Mouse (Mus musculus): Measurements from ENCODE around the gene Psmd7.
A peak's percentile ranks its signal among the peaks of the same experiment; 100 is the strongest.

Gene Psmd7

DNA sequence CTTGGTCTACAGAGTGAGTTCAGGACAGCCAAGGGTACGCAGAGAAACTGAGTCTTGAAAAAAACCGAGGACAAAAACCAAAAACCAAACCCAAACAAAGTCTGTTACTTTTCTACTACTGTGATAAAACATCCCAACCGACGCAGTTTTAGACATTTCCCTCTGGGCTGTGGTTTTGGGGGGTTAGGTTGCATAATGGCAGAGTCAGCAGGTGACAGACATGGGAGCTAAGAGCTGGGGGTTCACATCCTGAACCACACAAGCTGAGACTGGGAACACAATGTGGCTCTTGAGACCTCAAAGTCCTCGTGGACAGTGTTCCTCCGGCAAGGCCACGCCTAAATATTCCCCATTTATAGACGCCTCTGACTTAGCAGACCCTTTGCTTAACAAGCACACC is 10.1 kb downstream of the Psmd7 start:
- no peak for DNase-seq (ENCODE audit: low spot score)

DNA sequence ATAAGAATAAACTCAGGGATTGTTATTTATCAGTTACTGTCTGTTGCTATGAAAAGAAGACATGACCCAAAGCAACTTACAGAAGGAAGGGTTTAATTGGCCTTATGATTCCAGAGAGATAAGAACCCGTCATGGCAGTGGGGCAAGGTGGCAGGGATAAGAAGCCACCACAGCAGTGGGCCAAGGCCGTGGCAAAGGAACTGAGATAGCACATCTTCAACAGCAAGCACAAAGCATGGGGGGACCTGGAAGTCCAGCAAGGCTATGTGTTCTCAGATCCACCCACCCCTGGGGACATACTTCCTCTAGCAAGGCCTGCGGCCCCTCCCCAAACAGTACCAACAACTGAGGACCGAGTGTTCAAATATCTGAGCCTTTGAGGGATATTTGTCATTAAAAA is 10.6 kb downstream of the Psmd7 start:
- DNase-seq (ENCODE audit: low spot score): no peak

DNA sequence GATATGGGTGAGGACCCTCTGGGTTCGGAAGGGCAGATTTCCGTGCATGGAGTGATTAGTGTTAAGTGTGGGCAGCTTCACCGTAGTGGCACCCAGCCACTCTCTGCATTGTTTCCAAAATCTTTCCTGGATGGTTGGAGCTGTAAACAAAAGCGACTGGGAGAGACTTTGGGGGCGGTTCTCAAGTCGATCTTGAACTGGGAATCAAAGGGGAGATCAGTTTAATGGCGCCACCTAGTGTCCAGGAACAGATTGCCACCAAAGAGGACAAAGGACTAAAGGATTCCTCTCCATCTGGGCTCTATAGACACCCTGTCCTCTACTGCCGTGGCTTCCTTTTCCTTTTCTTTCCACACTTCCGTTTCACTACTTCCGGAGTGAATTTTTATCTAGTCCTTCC is 11.6 kb downstream of the Psmd7 start:
- peak; percentile 71 for DNase-seq (ENCODE audit: low spot score)

DNA sequence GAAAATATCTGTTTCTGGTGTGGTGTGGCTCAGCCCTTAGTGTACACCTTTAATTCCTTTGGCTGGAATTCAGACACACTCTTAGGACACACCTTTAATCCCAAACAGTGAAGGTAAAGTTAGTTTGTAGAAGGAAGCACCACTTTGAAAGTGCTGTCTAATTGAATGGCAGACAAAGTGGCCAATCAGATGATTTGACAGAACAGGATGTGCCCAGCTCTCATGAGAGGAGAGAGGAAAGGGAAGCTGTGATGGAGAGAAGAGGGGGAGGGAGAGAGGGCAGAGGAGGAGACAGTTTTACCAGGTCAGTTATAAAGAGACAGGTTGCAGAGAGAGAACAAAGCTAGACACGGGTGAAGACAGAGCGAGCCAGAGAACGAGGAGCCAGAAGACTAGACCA is 13.5 kb downstream of the Psmd7 start:
- no peak for DNase-seq (ENCODE audit: low spot score)

DNA sequence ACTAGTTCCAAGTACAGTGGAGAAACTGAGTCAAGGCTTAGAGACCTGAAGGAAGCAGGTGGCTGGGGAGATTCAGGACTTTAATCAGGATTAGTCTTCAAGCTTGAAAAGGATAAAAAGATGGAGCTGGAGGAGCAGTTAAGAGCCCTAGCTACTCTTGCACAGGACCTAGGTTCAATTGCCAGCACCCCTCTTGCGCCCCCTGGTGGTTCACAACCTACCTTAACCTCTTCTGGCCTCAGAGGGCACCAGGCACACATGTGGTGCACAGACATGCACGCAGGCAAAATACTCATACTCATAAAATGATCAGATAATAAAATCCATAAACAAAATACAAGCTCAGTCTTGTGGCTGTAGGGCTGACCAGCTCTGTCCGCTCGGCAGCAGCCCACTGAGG is 15.8 kb downstream of the Psmd7 start:
- peak; percentile 69 for DNase-seq (ENCODE audit: low spot score)

DNA sequence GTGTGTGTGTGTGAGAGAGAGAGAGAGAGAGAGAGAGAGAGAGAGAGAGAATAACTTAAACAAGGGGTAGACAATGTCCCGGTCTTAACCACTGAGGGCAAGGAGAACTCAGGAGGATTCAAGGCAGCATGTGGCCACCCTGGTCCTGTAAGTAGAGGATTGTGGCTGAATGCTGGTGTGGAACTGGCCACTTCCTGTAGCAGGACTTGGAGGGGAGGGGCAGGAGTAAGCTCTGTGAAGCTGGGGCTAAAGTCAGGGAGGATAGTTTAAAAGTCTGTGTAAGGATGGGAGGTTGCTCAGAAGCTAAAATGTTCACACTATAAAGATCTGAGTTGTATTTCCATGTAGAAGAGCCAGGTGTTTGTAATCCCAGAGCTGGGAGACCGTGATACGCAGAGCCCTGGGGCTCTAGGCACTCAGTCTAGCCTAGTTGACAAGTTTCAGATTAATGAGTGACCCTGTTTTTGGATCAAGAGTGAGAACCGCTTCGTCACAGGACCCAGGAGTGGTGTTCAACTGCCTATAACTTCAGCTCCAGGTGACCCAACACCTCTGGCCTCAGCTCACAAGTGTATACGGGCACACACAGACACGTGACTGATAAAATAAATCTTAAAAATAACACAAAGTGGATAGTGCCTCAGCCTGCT is 16.7 kb downstream of the Psmd7 start:
- no peak for DNase-seq (ENCODE audit: low spot score)

DNA sequence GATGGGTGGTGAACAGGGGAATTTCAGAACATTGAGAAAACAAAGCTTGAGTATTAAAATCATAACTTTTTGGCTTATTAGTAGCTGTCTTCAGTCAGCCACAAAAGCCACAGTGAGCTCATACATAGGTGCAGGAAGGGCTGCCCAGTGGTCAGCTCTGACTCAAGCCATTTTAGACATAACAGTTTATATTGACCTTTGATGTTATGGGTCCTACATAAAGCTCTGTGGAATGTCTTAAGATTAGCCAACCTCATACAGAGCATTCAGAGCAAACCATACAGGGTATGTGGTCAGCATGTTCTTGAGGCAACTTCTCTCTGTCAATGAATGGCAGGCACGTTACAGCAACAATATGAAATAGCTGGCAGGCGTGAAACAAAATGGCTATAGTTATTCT is 17.2 kb downstream of the Psmd7 start:
- DNase-seq (ENCODE audit: low spot score): no peak

DNA sequence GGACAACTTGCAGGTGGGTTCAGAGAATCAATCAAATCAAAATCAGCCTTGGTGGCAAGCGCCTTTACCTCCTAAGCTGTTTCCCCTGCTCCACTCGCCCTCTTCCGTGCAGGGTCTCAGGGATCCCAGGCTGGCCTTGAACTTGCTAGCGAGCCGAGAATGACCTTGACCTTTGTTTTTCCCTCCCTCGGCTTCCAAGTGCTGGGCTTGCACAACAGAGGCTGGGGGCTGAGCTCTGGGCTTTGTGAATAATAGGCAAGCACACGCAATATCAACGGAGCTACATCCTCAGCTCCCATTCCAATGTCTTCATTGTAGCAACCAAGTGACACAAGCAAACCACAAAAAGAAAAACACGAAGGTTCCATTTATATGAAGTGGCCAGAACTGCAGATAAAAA is 26.1 kb downstream of the Psmd7 start:
- no peak for DNase-seq (ENCODE audit: low spot score)

DNA sequence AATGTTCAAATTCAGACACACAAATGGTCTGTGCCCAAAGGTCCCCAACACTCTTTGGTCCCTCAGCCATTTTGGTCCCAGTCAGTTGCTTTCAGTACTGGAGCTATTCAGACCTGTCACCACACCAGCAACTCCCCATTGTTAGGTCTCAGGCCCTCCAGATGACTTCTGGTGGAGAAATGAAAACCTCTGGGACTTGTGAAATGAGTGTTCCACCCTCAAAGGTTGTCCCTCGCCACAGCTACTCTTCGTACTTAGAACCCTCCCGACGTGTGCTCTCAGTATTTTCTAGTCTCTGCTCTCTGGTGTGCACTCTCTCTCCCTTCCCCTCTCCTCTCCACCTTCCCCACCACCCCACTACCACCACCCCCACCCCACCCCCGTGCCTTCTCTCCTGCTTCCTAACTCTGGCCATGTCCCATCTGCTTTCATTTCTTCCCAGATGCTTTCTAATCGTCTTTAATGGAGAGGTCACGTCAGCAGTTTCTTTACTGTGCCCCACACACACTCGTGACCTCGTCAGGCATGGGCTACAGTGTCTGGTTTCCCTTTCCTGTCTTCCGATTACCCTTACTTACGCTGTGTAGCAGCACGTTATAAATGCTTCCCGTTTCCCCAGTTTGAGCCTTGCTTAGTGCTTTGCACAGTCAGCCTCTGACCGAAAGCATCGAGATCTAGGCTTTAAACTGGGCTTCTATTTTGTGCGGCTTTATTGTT is 27.3 kb downstream of the Psmd7 start:
- no peak for DNase-seq (ENCODE audit: low spot score)

DNA sequence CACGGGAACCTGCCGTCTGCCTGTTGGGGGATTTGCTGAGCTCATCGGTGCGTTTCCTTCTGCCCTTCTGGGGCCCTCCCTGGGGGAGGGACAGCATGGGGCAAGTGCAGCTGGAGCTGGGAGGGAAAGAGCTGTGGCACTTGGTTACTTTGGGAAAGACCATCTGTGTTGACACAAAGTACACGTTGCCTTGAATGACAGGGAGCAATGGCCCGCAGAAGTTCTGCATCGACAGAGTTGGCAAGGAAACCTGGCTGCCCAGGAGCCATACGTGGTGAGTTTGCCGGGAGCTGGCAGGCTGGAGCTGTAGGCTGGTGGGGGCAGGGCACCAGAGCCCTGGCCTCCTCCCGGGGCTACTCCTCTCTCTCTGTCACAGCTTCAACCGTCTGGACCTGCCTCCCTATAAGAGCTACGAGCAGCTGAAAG is 31.7 kb downstream of the Psmd7 start:
- DNase-seq (ENCODE audit: low spot score): no peak

DNA sequence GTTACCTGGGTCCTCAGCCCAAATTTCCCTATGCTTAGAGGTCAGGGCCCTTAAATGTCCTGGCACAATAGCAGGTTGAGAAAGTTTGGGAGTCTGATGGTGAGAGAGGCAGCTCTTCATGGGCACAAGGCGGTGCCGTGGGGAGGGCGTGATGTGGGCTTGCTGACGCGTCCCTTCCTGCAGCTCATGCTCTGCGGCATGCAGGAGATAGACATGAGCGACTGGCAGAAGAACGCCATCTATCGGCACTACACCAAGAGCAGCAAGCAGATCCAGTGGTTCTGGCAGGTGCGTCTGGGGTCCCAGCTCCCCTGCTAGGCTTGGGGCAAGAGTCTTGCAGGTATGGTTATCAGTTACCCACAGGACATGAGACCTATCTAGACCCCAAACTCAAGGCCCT is 33.0 kb downstream of the Psmd7 start:
- DNase-seq (ENCODE audit: low spot score): no peak

DNA sequence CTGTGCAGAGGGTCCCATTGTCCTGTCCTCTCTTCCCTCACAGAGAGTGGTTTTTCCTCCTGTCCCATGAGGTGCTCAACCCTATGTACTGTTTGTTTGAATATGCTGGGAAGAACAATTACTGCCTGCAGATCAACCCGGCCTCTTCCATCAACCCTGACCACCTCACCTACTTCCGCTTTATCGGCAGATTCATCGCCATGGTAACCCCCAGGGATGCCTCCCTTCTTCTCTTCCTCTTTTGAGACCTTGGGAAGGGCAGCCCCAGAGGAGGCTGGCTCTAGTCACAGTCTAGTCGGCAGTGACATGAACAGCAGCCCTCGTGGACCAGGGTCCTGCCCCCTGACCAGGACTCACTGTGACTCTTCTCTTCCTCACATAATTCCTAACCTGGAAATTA is 36.0 kb downstream of the Psmd7 start:
- DNase-seq (ENCODE audit: low spot score): no peak

DNA sequence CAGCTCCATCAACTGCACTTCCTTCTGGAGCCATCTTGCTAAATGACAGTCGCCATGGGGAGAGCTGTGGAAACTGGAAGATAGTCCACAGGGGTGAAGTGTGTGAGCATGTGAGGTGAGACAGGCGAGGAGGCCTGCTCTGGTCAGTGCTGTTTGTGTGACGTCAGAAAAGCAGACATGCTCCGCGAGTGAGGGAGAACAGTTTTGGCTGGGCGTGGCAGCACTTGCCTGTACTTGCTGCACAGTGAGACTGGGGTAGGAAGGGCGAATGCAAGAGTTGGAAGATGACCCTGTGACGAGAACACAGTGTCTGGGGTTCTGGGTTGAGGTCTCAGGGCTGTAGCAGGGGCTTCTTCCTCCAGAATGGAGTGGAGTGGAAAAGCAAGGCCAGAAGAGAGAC is 41.4 kb downstream of the Psmd7 start:
- DNase-seq (ENCODE audit: low spot score): no peak

DNA sequence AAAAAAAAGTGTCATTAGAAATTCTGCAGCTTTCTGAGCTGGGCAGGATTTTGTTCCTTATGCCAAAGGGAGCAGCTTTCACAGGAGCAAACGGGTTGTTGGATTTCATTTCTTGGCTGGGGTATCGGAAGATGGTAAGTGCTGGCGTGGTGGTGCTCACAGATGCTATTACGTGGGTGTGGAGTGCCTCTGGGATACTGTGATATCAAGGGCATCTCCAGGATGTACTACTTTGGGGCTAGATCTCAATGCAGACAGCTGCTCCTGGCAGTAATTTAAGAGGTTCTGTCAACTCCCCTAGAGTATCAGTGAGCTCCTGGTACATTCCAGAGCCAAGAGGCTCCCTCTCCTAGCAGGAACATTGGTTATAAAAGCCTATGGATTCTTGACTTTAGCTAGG is 42.1 kb downstream of the Psmd7 start:
- DNase-seq (ENCODE audit: low spot score): no peak

DNA sequence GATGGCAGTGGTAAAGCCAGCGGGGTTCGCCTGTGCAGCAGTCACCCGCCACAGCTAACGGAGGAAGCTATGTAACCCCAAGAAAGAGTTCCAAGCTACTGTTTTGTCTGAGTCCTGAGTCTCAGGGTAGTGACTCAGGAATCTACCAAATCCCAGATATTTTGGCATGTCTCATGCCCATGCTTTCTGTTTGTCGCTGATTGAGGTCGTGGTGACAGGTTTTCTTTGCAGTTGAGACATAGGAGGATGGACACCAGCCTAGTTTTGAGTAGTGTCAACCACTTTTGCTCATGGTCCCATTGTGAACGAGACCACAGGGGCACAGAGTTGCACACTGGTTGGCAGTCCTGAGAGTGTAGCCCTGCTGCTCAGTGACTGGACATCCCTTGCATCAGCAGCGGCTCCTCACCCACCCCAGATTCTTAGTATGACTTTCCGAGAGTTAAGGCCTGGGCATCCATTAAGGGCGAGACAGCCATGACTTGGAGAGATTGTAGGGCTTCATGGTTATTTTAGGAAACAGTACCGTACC is 42.6 kb downstream of the Psmd7 start:
- DNase-seq (ENCODE audit: low spot score): no peak

DNA sequence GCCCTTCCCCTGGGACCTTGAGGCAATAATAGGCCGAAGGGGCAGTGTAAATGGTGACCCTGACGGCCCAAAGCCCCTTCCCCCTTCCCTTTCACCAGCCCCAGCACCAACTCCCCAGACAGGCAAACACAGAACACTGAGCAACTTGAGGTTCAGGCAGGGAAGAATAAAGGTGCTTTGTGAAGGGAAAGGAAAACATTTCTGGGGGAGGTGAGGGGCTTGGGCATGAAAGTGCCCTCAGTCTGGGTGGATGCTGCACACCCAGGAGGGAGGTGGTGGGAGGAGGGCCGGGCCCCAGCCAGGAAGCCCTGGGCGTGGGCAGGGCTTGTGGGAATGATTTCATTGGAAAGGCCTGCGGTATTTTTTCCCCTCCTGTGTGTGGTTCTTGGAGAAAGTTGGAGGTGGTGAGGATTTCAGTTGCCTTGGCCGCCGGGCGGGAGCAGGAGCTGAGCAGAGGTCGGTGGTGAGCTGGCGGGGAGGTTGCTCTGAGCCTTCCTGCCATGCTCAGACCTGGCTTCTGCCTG is 43.6 kb downstream of the Psmd7 start:
- peak; percentile 20 for DNase-seq (ENCODE audit: low spot score)

DNA sequence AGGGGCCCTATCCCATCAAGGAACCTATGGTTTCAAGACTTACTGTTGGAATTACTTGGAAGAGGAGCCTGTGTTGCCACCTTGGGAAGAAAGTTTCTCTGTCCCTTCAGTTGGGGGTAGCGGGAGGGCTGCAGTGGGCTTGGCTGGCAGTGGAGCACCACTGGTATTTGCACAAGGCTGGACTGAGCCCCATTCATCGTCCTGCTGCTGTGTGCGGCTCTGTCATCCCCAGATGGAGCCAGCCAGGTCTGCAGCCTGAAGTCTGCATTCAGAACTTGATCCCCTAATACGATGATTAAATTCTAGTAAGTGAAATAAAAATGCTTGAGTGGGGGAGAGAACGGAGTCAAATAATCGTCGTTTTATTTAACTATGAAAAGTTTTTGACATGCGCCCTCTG is 44.1 kb downstream of the Psmd7 start:
- no peak for DNase-seq (ENCODE audit: low spot score)

DNA sequence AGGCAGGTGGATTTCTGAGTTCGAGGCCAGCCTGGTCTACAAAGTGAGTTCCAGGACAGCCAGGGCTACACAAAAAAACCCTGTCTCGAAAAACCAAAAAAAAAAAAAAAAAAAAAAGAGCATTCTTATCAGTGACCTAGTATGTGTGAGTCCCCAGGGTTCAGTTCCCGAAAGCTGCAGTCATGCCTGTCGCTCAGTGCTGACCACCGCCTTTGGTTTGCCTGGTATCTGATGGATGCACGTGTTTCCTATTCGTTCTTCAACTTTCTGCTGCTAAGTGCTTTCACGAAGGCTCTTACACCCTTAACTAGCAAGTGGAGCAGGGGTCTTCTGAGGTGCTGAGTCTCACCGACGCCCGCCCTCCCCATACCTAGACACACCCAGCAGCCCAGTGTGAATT is 44.5 kb downstream of the Psmd7 start:
- DNase-seq (ENCODE audit: low spot score): no peak

DNA sequence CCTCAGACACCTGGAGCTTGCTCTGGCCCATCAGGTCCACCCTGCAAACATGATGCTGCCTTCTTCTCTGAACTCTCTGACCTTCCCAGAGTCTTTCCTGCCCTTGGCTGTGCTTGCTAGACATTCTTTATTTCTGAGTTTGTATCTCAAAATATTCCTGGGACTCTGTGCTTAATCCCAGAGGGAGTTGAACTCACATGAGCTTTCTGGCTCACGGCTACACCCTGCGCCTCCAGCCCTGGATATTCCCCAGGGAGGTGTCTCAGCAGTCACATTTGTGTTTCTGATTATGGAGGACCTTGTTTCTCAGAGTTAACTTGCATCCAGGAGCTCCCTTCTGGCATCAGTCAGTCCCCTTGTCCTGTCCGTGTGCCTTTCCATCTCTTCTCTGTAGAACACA is 46.1 kb downstream of the Psmd7 start:
- no peak for DNase-seq (ENCODE audit: low spot score)

DNA sequence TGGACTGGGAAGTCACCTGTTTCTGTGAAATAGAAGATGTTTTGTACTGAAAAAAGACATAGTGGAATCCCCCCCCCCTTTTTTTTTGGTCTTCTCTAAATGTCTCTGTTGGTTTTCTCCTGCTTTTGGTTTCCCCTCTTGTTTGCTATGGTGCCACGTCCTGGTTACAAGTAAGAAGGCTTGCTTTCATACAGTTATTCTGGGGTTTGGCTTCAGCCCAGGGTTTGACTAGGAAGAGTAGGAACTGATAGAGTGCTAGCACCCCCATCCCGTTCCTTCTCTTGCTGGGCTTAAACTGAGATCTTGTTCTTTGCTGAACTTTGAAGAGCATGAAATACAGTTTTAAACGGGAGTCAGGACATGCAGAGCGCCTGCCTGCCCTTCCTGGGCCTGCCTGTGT is 46.9 kb downstream of the Psmd7 start:
- DNase-seq (ENCODE audit: low spot score): no peak

DNA sequence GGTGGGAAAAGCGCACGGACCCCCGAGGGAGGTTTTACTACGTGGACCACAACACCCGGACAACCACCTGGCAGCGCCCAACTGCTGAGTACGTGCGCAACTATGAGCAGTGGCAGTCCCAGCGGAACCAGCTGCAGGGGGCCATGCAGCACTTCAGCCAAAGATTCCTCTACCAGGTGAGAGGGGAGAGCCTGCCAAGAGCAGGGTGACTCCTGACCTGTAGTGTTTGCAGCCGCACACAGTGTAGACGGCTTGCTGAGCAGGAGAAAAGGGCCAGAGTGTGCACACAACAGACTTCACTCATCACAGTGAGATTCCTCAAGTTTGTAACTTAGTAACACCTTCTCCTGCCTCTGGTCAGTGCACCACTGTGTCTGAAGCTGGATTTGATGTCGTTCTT is 47.6 kb downstream of the Psmd7 start:
- DNase-seq (ENCODE audit: low spot score): no peak

DNA sequence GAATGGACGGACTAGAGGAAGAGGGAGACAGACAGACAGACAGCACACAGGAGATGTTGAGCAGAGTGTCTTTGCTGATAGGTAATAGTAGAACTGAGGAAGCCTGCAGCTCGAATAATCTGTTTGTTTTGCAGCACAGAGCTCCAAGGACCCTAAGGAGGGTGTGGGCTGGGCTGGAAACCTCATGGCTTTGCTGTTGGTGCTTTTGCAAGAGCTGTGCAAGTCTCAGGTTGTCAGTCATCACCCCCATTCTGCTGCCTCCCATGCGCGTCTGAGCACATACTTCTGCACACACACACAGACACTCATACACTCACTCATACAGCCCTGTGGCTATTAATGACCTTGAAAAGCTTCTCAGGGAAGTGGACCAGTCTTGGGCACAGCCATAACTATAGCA is 50.8 kb downstream of the Psmd7 start:
- DNase-seq (ENCODE audit: low spot score): no peak

Data from ovary, postnatal 36 days (tissue).